Mouse (Mus musculus) neural tube, embryonic 11.5 days (tissue): ENCODE results near the gene Wipf2. TPM values are rescaled to one million over a fixed set of nuclear protein-coding genes. Genes with fewer than 3 reads are reported as not detected.
"Not testable (repeated sequence)": the region's sequence is repeated elsewhere in the genome, so short reads cannot be mapped to it uniquely, and the experiment has no call there.

Experiments
- ATAC-seq: fragments of 200-750 bp; cut with Nextera tagmentation; 2 replicates; pipeline ENCODE4 v1.8.0; 2017; ENCODE audit warnings: moderate number of reproducible peaks, mild to moderate bottlenecking, moderate TSS enrichment, moderate library complexity; ENCODE audit not compliant: insufficient read depth, low FRiP score, low TSS enrichment
- DNase-seq: peaks from one replicate; pipeline ENCODE4 v3.0.0-alpha.2; 2015; ENCODE audit warnings: low spot score
- H3K27ac ChIP-seq: fragments of 300-500 bp; sonication (generic); 2 replicates; pipeline ENCODE4 v1.5.1; 2014; ENCODE audit warnings: low read depth, mild to moderate bottlenecking, low read length
- H3K27me3 ChIP-seq: fragments of 300-500 bp; sonication (generic); 2 replicates; pipeline ENCODE4 v1.6.1; 2014; ENCODE audit warnings: mild to moderate bottlenecking, low read length, mixed read lengths; ENCODE audit not compliant: control insufficient read depth, insufficient read depth
- H3K36me3 ChIP-seq: fragments of 300-500 bp; sonication (generic); 2 replicates; pipeline ENCODE4 v1.6.1; 2014; ENCODE audit warnings: mild to moderate bottlenecking, low read length, moderate library complexity, mixed read lengths; ENCODE audit not compliant: control insufficient read depth, insufficient read depth
- H3K4me1 ChIP-seq: fragments of 300-500 bp; sonication (generic); 2 replicates; pipeline ENCODE4 v1.6.1; 2014; ENCODE audit warnings: low read length, mixed read lengths; ENCODE audit not compliant: control insufficient read depth, insufficient read depth
- H3K4me2 ChIP-seq: fragments of 300-500 bp; sonication (generic); 2 replicates; pipeline ENCODE4 v1.6.1; 2014; ENCODE audit warnings: low read depth, mild to moderate bottlenecking, moderate library complexity
- H3K4me3 ChIP-seq: fragments of 300-500 bp; sonication (generic); 2 replicates; pipeline ENCODE4 v1.5.1; 2014; ENCODE audit warnings: low read depth, low read length
- H3K9ac ChIP-seq: fragments of 300-500 bp; sonication (generic); 2 replicates; pipeline ENCODE4 v1.6.1; 2014; ENCODE audit warnings: mild to moderate bottlenecking, low read length
- H3K9me3 ChIP-seq: fragments of 300-500 bp; sonication (generic); 2 replicates; pipeline ENCODE4 v1.6.1; 2016; ENCODE audit warnings: low read length; ENCODE audit not compliant: control insufficient read depth
- WGBS: fragments of 180-500 bp; shearing (Covaris S2); extraction: QIAGEN DNeasy Blood & Tissue Kit; methylation state at CpG from one replicate; pipeline ENCODE4 v1.1.7; 2014; 5-methylcytosine and 5-hydroxymethylcytosine counted together
- polyA plus RNA-seq: library from polyadenylated mRNA; unstranded; fragments of >200 nt; fragmentation: Nextera tagmentation; extraction: Ambion mirVana; gene quantifications from 2 replicates; pipeline ENCODE4 v1.2.1, GENCODE M21; 2014

The Wipf2 gene
- 4.7 and 5.6 TPM in 2 replicates for polyA plus RNA-seq

DNA sequence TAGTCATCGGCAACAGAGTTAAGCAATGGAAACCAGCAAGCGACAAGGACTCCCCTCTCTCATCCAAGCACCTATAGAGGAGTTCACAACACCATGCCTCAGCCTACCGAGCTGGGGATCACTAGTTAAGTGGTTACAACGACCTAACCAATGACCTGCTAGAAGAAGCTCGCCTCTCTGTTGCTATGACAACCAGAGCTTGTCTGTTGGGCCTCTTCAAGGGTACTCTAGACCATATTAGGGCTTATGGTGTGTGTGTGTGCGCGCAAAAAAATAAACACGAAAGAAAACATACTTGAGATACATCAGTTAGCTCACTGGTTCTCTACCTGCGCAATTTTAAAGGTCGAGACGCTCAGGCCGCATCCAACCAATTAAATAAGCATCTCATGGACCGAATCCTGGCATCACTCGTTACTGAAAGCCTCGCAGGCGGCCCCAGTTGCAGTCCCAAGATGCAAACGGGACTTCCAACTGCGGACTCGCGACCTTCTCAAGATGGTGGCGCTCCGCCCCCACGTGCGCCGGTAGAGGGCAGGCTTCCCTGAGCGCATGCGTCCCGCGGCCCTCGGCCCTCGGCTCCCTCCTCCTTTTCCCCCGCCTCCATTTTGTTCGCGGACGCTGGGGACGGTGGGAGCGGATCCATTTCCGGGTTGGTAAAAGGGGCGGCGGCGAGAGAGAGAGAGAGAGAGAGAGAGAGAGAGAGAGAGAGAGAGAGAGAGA, at the start of gene Wipf2:
TSS of gene Wipf2 (plus strand) at position 611 of the 723 bp plus-strand sequence.
- Histone ChIP-seq H3K4me2 (peak within 1 kb of the TSS; percentile 78), H3K27me3 (no peaks in the 10 kb centered on the region), H3K4me3 (peak within 1 kb of the TSS; percentile 71), H3K4me1 (peaks cover 8% of the 10 kb centered on the region), H3K9ac (peak within 1 kb of the TSS; percentile 56), H3K9me3 (no peaks in the 10 kb centered on the region), H3K36me3 (0 out of 2 replicates have a peak, but pooled peaks cover 2% of the 10 kb centered on the region), H3K27ac (peak within 1 kb of the TSS; percentile 69)
- WGBS: 9% methylated on average over 38 of the region's 41 CpGs
- peak; percentile 72 for ATAC-seq
- peak; percentile 98 for DNase-seq

DNA sequence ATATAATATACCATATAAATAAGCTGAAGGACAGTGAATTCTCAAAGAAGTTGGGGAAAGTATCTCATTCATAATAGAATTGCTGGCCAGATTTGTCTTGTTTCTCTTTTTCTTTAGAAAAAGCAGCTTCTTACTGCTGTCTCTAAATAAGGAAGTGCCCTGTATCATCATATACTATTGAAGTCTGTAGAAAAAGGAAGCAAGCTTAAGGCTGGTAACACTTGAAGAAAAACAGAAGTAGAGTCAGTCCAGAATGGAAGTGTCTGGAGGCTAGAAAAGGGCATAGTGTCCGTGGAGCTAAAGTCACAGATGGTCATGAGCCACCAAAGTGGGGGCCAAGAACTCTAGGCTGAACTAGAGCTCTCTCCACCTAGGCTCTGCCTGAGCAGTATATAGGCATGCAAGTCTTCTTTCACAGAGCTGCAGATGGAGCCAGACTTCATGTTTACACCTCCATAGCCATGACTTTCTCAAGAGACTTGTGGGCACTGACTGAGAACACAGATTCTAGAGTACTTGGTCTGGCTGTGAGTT, 46.7 kb upstream of the Wipf2 start:
- H3K27me3 ChIP-seq: no peaks in the 10 kb centered on the region
- H3K27ac ChIP-seq: no peak overlapping the region
- no peak overlapping the region for H3K9ac ChIP-seq
- no peaks in the 10 kb centered on the region for H3K4me1 ChIP-seq
- ATAC-seq (no peak), DNase-seq (no peak)
- no peaks in the 10 kb centered on the region for H3K9me3 ChIP-seq
- no peak overlapping the region for H3K4me2 ChIP-seq
- WGBS: 95% methylated on average over 1 of the region's 1 CpGs
- H3K36me3 ChIP-seq: peaks cover 16% of the 10 kb centered on the region
- H3K4me3 ChIP-seq: no peak overlapping the region

DNA sequence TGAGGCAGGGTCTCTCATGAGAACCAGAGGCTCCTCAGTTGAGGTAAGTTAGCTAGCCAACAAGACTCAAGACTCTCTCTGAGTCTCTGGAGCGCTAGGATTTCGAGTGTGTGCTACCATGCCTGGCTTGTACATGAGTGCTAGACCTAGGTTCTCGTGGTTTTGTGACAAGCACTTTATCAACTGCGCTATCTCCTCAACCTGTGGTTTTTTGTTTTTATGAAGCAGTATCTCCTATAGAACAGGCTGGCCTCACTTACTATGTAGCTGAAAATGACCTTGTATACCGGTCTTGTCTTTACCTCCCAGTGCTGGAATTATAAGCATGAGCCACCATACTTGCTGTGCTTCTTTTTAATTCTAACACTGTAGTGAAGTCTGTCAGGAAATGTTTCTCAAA, 42.5 kb upstream of the Wipf2 start:
- no peak for ATAC-seq
- Histone ChIP-seq H3K27ac (no peak overlapping the region), H3K27me3 (no peaks in the 10 kb centered on the region), H3K9ac (no peak overlapping the region), H3K4me2 (no peak overlapping the region), H3K36me3 (peaks cover 38% of the 10 kb centered on the region), H3K9me3 (no peaks in the 10 kb centered on the region), H3K4me1 (no peaks in the 10 kb centered on the region), H3K4me3 (no peak overlapping the region)
- WGBS: 96% methylated on average over 5 of the region's 5 CpGs
- no peak for DNase-seq

DNA sequence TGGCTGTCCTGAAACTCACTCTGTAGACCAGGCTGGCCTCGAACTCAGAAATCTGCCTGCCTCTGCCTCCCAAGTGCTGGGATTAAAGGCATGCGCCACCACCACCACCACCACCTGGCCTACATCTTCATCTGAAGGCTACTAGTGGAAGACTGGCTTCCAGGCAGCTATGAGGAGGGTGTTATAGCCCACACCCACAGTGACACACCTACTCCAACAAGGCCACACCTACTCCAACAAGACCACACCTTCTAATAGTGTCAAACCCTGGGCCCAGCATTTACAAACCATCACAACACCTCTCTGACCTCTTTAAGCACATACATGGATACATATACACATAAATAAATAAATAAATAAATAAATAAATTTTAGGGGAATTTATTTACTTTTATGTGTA, 37.4 kb upstream of the Wipf2 start:
- H3K27me3 ChIP-seq, H3K4me3 ChIP-seq, DNase-seq, H3K4me1 ChIP-seq, H3K4me2 ChIP-seq, ATAC-seq, H3K27ac ChIP-seq, H3K9ac ChIP-seq, H3K9me3 ChIP-seq: not testable (repeated sequence)
- peaks cover 52% of the 10 kb centered on the region for H3K36me3 ChIP-seq
- WGBS: 100% methylated on average over 2 of the region's 2 CpGs

DNA sequence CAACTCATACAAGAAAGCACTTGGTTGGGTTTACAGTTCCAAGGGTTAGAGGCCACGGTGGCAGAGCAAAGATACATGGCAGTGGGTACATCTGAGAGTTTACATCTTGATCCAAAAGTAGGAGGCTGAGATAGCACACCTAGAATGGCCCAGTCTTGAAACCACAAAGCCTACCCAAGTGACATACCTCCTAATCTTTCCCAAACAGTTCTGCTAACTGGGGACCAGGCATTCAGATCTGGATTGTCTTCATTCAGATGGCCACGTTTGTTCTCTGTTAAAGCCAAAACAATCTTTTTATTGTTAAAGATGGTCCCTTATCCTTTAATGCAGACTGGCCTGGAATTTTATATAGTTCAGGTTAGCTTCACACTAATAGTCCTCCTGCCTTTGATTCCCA, 35.6 kb upstream of the Wipf2 start:
- no peaks in the 10 kb centered on the region for H3K27me3 ChIP-seq
- DNase-seq (no peak), ATAC-seq (no peak)
- peaks cover 46% of the 10 kb centered on the region for H3K36me3 ChIP-seq
- H3K4me1 ChIP-seq: no peaks in the 10 kb centered on the region
- H3K27ac ChIP-seq: no peak overlapping the region
- no peak overlapping the region for H3K4me2 ChIP-seq
- 80% methylated on average over 2 of the region's 2 CpGs for WGBS
- H3K9ac ChIP-seq: no peak overlapping the region
- no peak overlapping the region for H3K4me3 ChIP-seq
- H3K9me3 ChIP-seq: no peaks in the 10 kb centered on the region

DNA sequence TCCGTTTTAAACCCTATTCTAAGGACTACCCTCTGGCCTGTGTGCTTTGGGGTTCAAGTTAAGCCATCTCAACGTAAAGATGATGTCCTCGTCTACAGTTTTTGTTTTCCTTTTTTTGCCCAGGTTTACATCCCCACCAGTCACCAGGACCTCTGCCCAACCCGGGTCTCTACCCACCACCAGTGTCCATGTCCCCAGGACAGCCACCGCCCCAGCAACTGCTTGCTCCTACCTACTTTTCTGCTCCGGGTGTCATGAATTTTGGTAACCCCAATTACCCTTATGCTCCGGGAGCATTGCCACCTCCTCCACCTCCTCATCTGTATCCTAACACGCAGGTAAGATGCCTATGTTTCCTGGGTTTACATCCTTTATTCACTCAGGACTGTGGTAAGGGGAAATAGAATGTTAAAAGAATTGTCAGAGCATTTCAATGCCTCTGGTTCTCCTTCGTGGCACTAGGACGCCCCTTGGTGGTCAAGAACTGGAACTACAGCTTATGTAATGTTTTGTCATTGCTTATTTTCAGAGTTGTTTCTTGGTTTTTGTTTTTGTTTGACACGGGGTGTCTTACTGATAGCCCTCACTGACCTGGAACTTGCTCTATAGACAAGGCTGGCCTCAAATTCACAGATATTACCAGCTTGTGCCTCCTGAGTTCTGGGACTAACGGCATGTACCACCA, 34.2 kb upstream of the Wipf2 start:
- no peak for ATAC-seq
- DNase-seq: no peak
- H3K36me3 ChIP-seq: peaks cover 39% of the 10 kb centered on the region
- no peaks in the 10 kb centered on the region for H3K4me1 ChIP-seq
- H3K4me3 ChIP-seq: no peak overlapping the region
- no peak overlapping the region for H3K27ac ChIP-seq
- H3K4me2 ChIP-seq: no peak overlapping the region
- no peaks in the 10 kb centered on the region for H3K9me3 ChIP-seq
- no peaks in the 10 kb centered on the region for H3K27me3 ChIP-seq
- 77% methylated on average over 12 of the region's 12 CpGs for WGBS
- H3K9ac ChIP-seq: no peak overlapping the region

DNA sequence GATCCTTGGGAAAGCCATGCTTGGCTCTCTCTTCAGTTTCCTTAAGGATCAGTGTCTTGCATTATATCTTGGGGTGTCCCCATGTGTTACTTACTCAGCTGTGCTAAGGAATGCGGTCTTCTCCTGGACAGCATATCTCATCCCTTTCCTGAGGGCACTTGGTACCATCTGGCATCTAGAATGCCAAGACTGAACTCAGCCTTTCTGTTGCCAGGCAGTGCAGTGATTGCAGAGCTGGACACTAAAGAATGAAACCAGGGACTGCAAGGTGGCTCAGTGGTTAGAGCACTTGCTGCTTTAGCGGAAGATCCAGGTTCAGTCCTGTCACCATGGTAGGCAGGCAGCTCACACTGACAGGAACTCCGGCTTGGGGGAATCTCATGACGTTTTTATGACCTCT, 33.6 kb upstream of the Wipf2 start:
- no peak overlapping the region for H3K4me2 ChIP-seq
- no peak overlapping the region for H3K4me3 ChIP-seq
- H3K27me3 ChIP-seq: no peaks in the 10 kb centered on the region
- 75% methylated on average over 4 of the region's 4 CpGs for WGBS
- DNase-seq (no peak), ATAC-seq (no peak)
- H3K4me1 ChIP-seq: no peaks in the 10 kb centered on the region
- no peaks in the 10 kb centered on the region for H3K9me3 ChIP-seq
- peaks cover 36% of the 10 kb centered on the region for H3K36me3 ChIP-seq
- no peak overlapping the region for H3K9ac ChIP-seq
- no peak overlapping the region for H3K27ac ChIP-seq

DNA sequence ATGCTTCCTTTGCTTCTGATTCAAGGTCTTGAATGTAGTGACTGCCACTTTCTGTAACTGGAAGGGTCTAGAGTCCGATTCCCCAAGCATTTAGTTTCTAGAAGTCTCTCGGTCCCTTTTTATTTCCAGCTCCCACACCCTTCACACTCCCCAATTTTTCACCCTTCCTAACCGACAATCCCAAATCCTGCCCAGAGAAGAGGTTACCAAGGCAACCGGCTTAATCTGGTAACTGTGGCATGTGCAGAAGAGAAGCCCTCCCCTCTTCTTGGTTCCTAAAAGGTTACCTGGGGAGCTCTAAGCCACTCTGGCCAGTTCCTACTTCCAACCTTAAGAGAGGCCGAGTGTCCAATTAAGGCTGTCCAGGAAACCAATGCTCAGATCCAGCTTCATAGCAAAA, 28.1 kb upstream of the Wipf2 start:
- Histone ChIP-seq H3K4me2 (no peak overlapping the region), H3K27me3 (peaks cover 13% of the 10 kb centered on the region), H3K9me3 (no peaks in the 10 kb centered on the region), H3K36me3 (peaks cover 11% of the 10 kb centered on the region; the same call in 1 of the 2 replicates), H3K9ac (no peak overlapping the region), H3K4me1 (peaks cover 2% of the 10 kb centered on the region; the same call in 1 of the 2 replicates), H3K27ac (no peak overlapping the region), H3K4me3 (no peak overlapping the region)
- DNase-seq: no peak
- no peak for ATAC-seq
- WGBS: 56% methylated on average over 5 of the region's 5 CpGs
